Mouse (Mus musculus) stomach, embryonic 16.5 days (tissue): ENCODE results near the gene 4930402H24Rik. TPM values are rescaled to one million over a fixed set of nuclear protein-coding genes. Genes with fewer than 3 reads are reported as not detected.

Experiments used
- ATAC-seq: fragments of 200-750 bp; cut with Nextera tagmentation; 2 replicates; pipeline ENCODE4 v1.8.0; 2017; ENCODE audit warnings: moderate number of reproducible peaks, moderate TSS enrichment; ENCODE audit not compliant: insufficient read depth, low FRiP score
- H3K27ac ChIP-seq: fragments of 300-500 bp; sonication (generic); 2 replicates; pipeline ENCODE4 v1.5.1; 2014; ENCODE audit warnings: low read length
- H3K27me3 ChIP-seq: fragments of 300-500 bp; sonication (generic); 2 replicates; pipeline ENCODE4 v1.6.1; 2014; ENCODE audit warnings: low read length, control low read depth, mixed read lengths; ENCODE audit not compliant: control insufficient read depth, insufficient read depth
- H3K36me3 ChIP-seq: fragments of 300-500 bp; sonication (generic); 2 replicates; pipeline ENCODE4 v1.6.1; 2014; ENCODE audit warnings: low read length; ENCODE audit not compliant: control insufficient read depth, insufficient read depth
- H3K4me1 ChIP-seq: fragments of 300-500 bp; sonication (generic); 2 replicates; pipeline ENCODE4 v1.6.1; 2014; ENCODE audit warnings: low read length, control low read depth, mixed read lengths; ENCODE audit not compliant: control insufficient read depth, insufficient read depth
- H3K4me2 ChIP-seq: fragments of 300-500 bp; sonication (generic); 2 replicates; pipeline ENCODE4 v1.6.1; 2014; ENCODE audit warnings: low read depth, low read length, mixed read lengths
- H3K4me3 ChIP-seq: fragments of 300-500 bp; sonication (generic); replicated peaks from 2 replicates; pipeline ENCODE4 v1.5.1; 2014; ENCODE audit warnings: mild to moderate bottlenecking, low read length
- H3K9ac ChIP-seq: fragments of 300-500 bp; sonication (generic); 2 replicates; pipeline ENCODE4 v1.6.1; 2014; ENCODE audit warnings: low read length
- H3K9me3 ChIP-seq: fragments of 300-500 bp; sonication (generic); replicated peaks from 2 replicates; pipeline ENCODE4 v1.6.1; 2016; ENCODE audit warnings: low read length, control low read depth; ENCODE audit not compliant: control insufficient read depth
- WGBS: fragments of 180-500 bp; shearing (Covaris S2); extraction: QIAGEN DNeasy Blood & Tissue Kit; methylation state at CpG from one replicate; pipeline ENCODE4 v1.1.7; 2014; 5-methylcytosine and 5-hydroxymethylcytosine counted together
- polyA plus RNA-seq: library from polyadenylated mRNA; unstranded; fragments of >200 nt; fragmentation: Nextera tagmentation; extraction: Ambion mirVana; gene quantifications from 2 replicates; pipeline ENCODE4 v1.2.1, GENCODE M21; 2015

The 4930402H24Rik gene
- polyA plus RNA-seq, 1 experiment from 2014 or later = 33.2 TPM

GRCm38 (mm10) chr2:130812487-130812886 lies 93.7 kb downstream of the 4930402H24Rik start:
- Histone ChIP-seq H3K4me2 (no peak overlapping the region), H3K36me3 (peaks cover 4% of the 10 kb centered on the region; the same call in 1 of the 2 replicates), H3K4me3 (no peak overlapping the region), H3K27ac (no peak overlapping the region), H3K9me3 (no peaks in the 10 kb centered on the region), H3K9ac (no peak overlapping the region), H3K27me3 (no peaks in the 10 kb centered on the region), H3K4me1 (no peaks in the 10 kb centered on the region)
- WGBS = 98% methylated on average over 1 of the region's 1 CpGs
- no peak for ATAC-seq

DNA sequence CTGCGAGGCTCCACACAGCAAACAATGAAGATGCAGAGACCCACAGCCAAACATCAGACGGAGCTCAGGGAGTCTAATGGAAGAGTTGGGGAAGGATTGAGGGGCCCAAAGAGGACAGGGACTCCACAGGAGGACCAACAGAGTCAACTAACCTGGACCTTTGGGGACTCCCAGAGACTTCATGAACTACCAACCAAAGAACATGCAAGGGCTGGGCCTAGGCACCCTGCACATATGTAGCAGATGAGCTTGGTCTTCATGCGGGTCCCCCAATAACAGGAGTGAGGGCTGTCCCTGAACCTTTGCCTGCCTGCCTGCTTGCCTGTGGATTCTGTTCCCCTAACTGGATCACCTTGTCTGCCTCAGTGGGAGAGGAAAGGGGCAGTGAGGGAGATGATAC lies 101.1 kb downstream of the 4930402H24Rik start:
- H3K9ac ChIP-seq = no peak overlapping the region
- no peaks in the 10 kb centered on the region for H3K27me3 ChIP-seq
- H3K27ac ChIP-seq = no peak overlapping the region
- no peaks in the 10 kb centered on the region for H3K9me3 ChIP-seq
- ATAC-seq = no peak
- no peak overlapping the region for H3K4me2 ChIP-seq
- no peak overlapping the region for H3K4me3 ChIP-seq
- 0 out of 2 replicates have a peak, but pooled peaks cover 4% of the 10 kb centered on the region for H3K36me3 ChIP-seq
- no peaks in the 10 kb centered on the region for H3K4me1 ChIP-seq
- WGBS = 98% methylated on average over 3 of the region's 3 CpGs

GRCm38 (mm10) chr2:130803706-130804105 lies 102.5 kb downstream of the 4930402H24Rik start:
- H3K27ac ChIP-seq = no peak overlapping the region

GRCm38 (mm10) chr2:130795731-130796130 lies 110.5 kb downstream of the 4930402H24Rik start:
- 81% methylated on average over 8 of the region's 8 CpGs for WGBS
- no peaks in the 10 kb centered on the region for H3K9me3 ChIP-seq
- no peaks in the 10 kb centered on the region for H3K27me3 ChIP-seq
- H3K36me3 ChIP-seq = peaks cover 4% of the 10 kb centered on the region; the same call in 1 of the 2 replicates
- H3K4me2 ChIP-seq = no peak overlapping the region
- no peak overlapping the region for H3K9ac ChIP-seq
- H3K4me3 ChIP-seq = no peak overlapping the region
- H3K27ac ChIP-seq = no peak overlapping the region
- no peaks in the 10 kb centered on the region for H3K4me1 ChIP-seq
- ATAC-seq = no peak

More at GRCm38 (mm10) chr2:130803706-130804105, 102.5 kb downstream of the 4930402H24Rik start:
- H3K36me3 ChIP-seq = 0 out of 2 replicates have a peak, but pooled peaks cover 4% of the 10 kb centered on the region
- no peak for ATAC-seq
- no peaks in the 10 kb centered on the region for H3K9me3 ChIP-seq
- H3K4me3 ChIP-seq = no peak overlapping the region
- H3K9ac ChIP-seq = no peak overlapping the region
- H3K4me2 ChIP-seq = no peak overlapping the region
- no peaks in the 10 kb centered on the region for H3K4me1 ChIP-seq
- 70% methylated on average over 25 of the region's 25 CpGs for WGBS
- no peaks in the 10 kb centered on the region for H3K27me3 ChIP-seq

GRCm38 (mm10) chr2:130791722-130792121 lies 114.5 kb downstream of the 4930402H24Rik start:
- 92% methylated on average over 7 of the region's 7 CpGs for WGBS
- no peak overlapping the region for H3K4me3 ChIP-seq
- H3K4me1 ChIP-seq = no peaks in the 10 kb centered on the region
- no peak overlapping the region for H3K9ac ChIP-seq
- ATAC-seq = no peak
- peaks cover 6% of the 10 kb centered on the region; the same call in 1 of the 2 replicates for H3K36me3 ChIP-seq
- H3K9me3 ChIP-seq = no peaks in the 10 kb centered on the region
- H3K4me2 ChIP-seq = no peak overlapping the region
- H3K27ac ChIP-seq = no peak overlapping the region
- H3K27me3 ChIP-seq = no peaks in the 10 kb centered on the region

- 88% methylated on average over 6 of the region's 6 CpGs for WGBS
- Histone ChIP-seq H3K4me3 (no peak overlapping the region), H3K4me1 (no peaks in the 10 kb centered on the region), H3K9ac (no peak overlapping the region), H3K27ac (no peak overlapping the region), H3K9me3 (no peaks in the 10 kb centered on the region), H3K4me2 (no peak overlapping the region), H3K36me3 (peaks cover 8% of the 10 kb centered on the region; the same call in 1 of the 2 replicates), H3K27me3 (no peaks in the 10 kb centered on the region)
- ATAC-seq = no peak
Measured at GRCm38 (mm10) chr2:130789642-130790041, 116.6 kb downstream of the 4930402H24Rik start.

DNA sequence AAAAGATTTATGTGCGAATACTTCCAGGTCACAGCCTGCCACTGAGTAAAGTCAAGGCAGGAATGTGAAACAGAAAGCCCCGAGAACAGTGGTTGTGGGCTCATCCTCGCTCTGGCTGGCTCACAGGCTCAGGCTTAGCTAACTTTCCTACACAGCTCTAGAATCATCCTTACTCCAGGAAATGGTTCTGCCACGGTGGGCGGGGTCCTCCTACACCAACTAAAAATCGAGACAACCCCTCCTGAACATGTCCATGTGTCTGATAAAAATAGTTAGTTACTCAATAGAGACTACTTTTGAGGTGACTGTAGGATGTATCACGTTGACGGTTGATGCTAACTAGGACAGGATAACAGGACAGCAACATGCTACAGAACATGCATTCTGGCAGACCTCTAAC lies 117.2 kb downstream of the 4930402H24Rik start:
- Histone ChIP-seq H3K4me1 (no peaks in the 10 kb centered on the region), H3K4me3 (no peak overlapping the region), H3K27ac (no peak overlapping the region), H3K9me3 (no peaks in the 10 kb centered on the region), H3K36me3 (peaks cover 8% of the 10 kb centered on the region; the same call in 1 of the 2 replicates), H3K4me2 (no peak overlapping the region), H3K9ac (no peak overlapping the region), H3K27me3 (no peaks in the 10 kb centered on the region)
- no peak for ATAC-seq
- 87% methylated on average over 8 of the region's 8 CpGs for WGBS

GRCm38 (mm10) chr2:130784939-130785338 lies 121.3 kb downstream of the 4930402H24Rik start:
- ATAC-seq = no peak
- Histone ChIP-seq H3K27ac (no peak overlapping the region), H3K9me3 (no peaks in the 10 kb centered on the region), H3K27me3 (no peaks in the 10 kb centered on the region), H3K4me1 (no peaks in the 10 kb centered on the region), H3K4me2 (no peak overlapping the region), H3K36me3 (peaks cover 5% of the 10 kb centered on the region; the same call in 1 of the 2 replicates), H3K9ac (no peak overlapping the region), H3K4me3 (no peak overlapping the region)
- WGBS = 52% methylated on average over 3 of the region's 3 CpGs

GRCm38 (mm10) chr2:130780615-130781303 lies 125.4 kb downstream of the 4930402H24Rik start:
- WGBS = 45% methylated on average over 2 of the region's 2 CpGs
- ATAC-seq = no peak
- no peak overlapping the region for H3K27ac ChIP-seq

More at GRCm38 (mm10) chr2:130780615-130781303, 125.4 kb downstream of the 4930402H24Rik start:
- Histone ChIP-seq H3K27me3 (no peaks in the 10 kb centered on the region), H3K4me1 (no peaks in the 10 kb centered on the region), H3K9ac (no peak overlapping the region), H3K9me3 (no peaks in the 10 kb centered on the region), H3K36me3 (peaks cover 8% of the 10 kb centered on the region; the same call in 1 of the 2 replicates), H3K4me3 (no peak overlapping the region), H3K4me2 (no peak overlapping the region)
